ENCODE assay signal across 26 mouse cellular contexts in the genomic region with DNA sequence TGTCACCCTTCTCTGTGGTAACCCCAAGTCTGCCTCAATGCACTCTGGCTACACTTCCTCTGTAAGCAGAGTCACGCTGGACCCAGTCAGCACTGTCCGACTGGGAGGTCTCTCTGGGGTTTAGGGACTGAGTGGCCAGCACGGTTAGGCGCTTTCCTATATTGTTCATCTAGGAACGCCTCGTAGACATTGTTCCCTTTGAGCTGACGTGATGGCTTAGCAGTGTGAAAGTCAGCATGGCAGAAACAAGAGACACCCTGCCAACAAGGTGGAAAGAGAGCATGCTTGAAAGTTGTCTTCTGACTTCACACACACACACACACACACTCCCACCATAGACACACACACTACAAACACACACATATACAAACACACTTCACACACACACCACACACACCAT.
"Had no signal": no experiment of that assay in that cellular context is flagged by ENCODE, and none has a peak within 500 bp of the region (broad histone marks: within the 10 kb centered on the region; RNA-seq: fewer than 3 reads in every experiment).

No protein-coding gene starts in this region.

- ATAC-seq: forebrain, postnatal 0 days; hindbrain, postnatal 0 days; intestine, embryonic 16.5 days had no signal

- H3K9me3 ChIP-seq: heart, embryonic 10.5 days; heart, embryonic 13.5 days; heart, embryonic 15.5 days; hindbrain, embryonic 12.5 days; kidney, embryonic 15.5 days; limb, embryonic 13.5 days; limb, embryonic 15.5 days had no signal

- H3K4me2 ChIP-seq: heart, embryonic 13.5 days; heart, embryonic 15.5 days; hindbrain, embryonic 12.5 days; hindbrain, embryonic 14.5 days; kidney, embryonic 15.5 days; limb, embryonic 13.5 days; limb, embryonic 15.5 days had no signal

- H3K27me3 ChIP-seq: heart, embryonic 13.5 days; heart, embryonic 15.5 days; hindbrain, embryonic 12.5 days; kidney, embryonic 15.5 days; limb, embryonic 13.5 days; limb, embryonic 15.5 days had no signal

- H3K27ac ChIP-seq: heart, embryonic 10.5 days; heart, embryonic 13.5 days; heart, embryonic 15.5 days; hindbrain, embryonic 12.5 days; hindbrain, embryonic 14.5 days; hindbrain, postnatal 0 days; kidney, embryonic 15.5 days; kidney, postnatal 0 days; limb, embryonic 13.5 days; limb, embryonic 15.5 days; liver, embryonic 14.5 days had no signal

- H3K9ac ChIP-seq: forebrain, postnatal 0 days; heart, embryonic 13.5 days; heart, embryonic 15.5 days; hindbrain, embryonic 12.5 days; hindbrain, embryonic 14.5 days; kidney, embryonic 15.5 days; limb, embryonic 13.5 days; limb, embryonic 15.5 days; liver, embryonic 14.5 days had no signal

- H3K4me1 ChIP-seq: heart, embryonic 15.5 days; hindbrain, embryonic 12.5 days; kidney, embryonic 15.5 days; limb, embryonic 13.5 days; limb, embryonic 15.5 days had no signal

- DNase-seq: forebrain, postnatal 0 days; gastrocnemius, postnatal 14 days; gastrocnemius, postnatal 36 days; heart, adult 18-20 months; heart, postnatal 14 days; heart, postnatal 36 days; kidney, adult 11 months; kidney, adult 2 months; kidney, adult 9 months; kidney, postnatal 14 days; kidney, postnatal 36 days; layer of hippocampus, adult 9-11 months; layer of hippocampus, postnatal 36 days; left cerebral cortex, postnatal 4 days had no signal

- H3K36me3 ChIP-seq: heart, embryonic 10.5 days; heart, embryonic 13.5 days; heart, embryonic 15.5 days; hindbrain, embryonic 12.5 days; kidney, embryonic 15.5 days; limb, embryonic 13.5 days; limb, embryonic 15.5 days had no signal

- H3K4me3 ChIP-seq: heart, embryonic 10.5 days; heart, embryonic 13.5 days; heart, embryonic 15.5 days; hindbrain, embryonic 12.5 days; kidney, embryonic 15.5 days; limb, embryonic 13.5 days; limb, embryonic 15.5 days had no signal
